Mouse (Mus musculus) ES-E14 (cell line): ENCODE measurements around the gene Adgrd1.

Experiments
- CHD2 ChIP-seq: IDR thresholded peaks from 2 replicates; pipeline ENCODE4 v1.6.1; 2014; ENCODE audit warnings: mild to moderate bottlenecking, low read depth, low read length, inconsistent platforms
- HCFC1 ChIP-seq: IDR thresholded peaks from 2 replicates; pipeline ENCODE4 v1.6.1; 2012; ENCODE audit warnings: low read length, inconsistent platforms, borderline replicate concordance; ENCODE audit not compliant: insufficient read depth
- ZC3H11A ChIP-seq: IDR thresholded peaks from 2 replicates; pipeline ENCODE4 v1.6.1; 2012; ENCODE audit warnings: low read depth, mild to moderate bottlenecking, inconsistent platforms, low read length, borderline replicate concordance

DNA sequence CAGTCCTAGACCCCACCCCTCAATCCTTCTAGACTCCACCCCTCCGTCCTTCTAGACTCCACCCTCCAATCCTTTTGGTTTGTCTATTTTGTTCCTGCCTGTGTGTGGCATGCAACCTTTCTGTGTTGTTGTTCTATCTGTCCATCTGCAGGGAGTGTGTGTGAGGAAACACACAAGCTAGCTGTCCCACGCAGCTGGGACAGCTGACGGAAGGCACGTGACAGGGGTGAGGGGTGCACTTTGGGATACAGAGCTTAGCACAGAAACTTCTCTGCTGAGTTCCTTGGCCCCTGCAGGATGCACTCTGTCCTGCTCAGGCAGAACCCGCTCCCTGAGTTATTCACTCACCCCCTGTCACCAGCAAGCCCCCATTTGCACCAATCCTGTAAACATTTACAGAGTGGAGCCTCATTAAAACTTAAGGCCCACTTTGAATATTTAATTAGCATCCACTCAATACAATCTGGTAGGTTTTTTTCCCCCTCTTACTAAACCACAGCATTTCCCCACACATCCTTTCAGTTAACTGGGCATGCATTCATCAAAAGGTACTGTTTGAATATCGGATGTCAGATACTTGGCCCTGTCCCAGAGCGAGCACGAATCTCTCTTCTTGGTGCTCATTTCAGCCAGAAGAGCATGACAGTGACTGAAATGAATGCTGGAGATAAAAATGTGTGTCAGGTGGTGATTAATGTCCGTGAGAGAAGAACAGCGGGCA lies 4.0 kb upstream of the Adgrd1 start:
- TF ChIP-seq CHD2 (no peak), ZC3H11A (no peak), HCFC1 (no peak)
